Mouse (Mus musculus): ENCODE data around the gene St6galnac5.
A peak's percentile ranks its signal among the peaks of the same experiment; 100 is the strongest.

GRCm38 (mm10) chr3:152932096-152932495 lies 50.0 kb downstream of the St6galnac5 start:
- TF ChIP-seq NRF1 (IDR thresholded peaks at IDR 0.05; ENCODE audit: low read depth, low read length) = no peak
- no peak for TF ChIP-seq USF1 (IDR thresholded peaks at IDR 0.05; ENCODE audit: low read depth, low read length)
- no peak for TF ChIP-seq POLR2A (IDR thresholded peaks at IDR 0.05; ENCODE audit: low read depth, low read length)
- TF ChIP-seq ZKSCAN1 (IDR thresholded peaks at IDR 0.05; ENCODE audit: borderline replicate concordance, low read depth, low read length) = no peak
- no peak; the same call in 1 of the 2 replicates for TF ChIP-seq RAD21 (IDR thresholded peaks at IDR 0.05; ENCODE audit: low read depth, low read length)
- no peak for TF ChIP-seq CTCF (conservative IDR thresholded peaks at IDR 0.05 in 1 of 2, IDR thresholded peaks at IDR 0.05 in 1 of 2; ENCODE audit: low read depth in 2 of 2, low read length in 2 of 2)
- no peak for TF ChIP-seq SMC3 (IDR thresholded peaks at IDR 0.05; ENCODE audit: low read depth, low read length)
- peak; percentile 90 for TF ChIP-seq CHD2 (IDR thresholded peaks at IDR 0.05; ENCODE audit: low read length)
- 0 out of 2 replicates have a peak, but pooled peaks have one; percentile 16 for TF ChIP-seq JUND (conservative IDR thresholded peaks at IDR 0.05; ENCODE audit: low read depth, low read length)

Data from CH12.LX (cell line).